Mouse (Mus musculus): ENCODE data around the gene Rilp. TPM values are rescaled to one million over a fixed set of nuclear protein-coding genes. Genes with fewer than 3 reads are reported as not detected.

Rilp gene
- polyA plus RNA-seq, 1 experiment from 2014 or later, result 0.27 TPM

DNA sequence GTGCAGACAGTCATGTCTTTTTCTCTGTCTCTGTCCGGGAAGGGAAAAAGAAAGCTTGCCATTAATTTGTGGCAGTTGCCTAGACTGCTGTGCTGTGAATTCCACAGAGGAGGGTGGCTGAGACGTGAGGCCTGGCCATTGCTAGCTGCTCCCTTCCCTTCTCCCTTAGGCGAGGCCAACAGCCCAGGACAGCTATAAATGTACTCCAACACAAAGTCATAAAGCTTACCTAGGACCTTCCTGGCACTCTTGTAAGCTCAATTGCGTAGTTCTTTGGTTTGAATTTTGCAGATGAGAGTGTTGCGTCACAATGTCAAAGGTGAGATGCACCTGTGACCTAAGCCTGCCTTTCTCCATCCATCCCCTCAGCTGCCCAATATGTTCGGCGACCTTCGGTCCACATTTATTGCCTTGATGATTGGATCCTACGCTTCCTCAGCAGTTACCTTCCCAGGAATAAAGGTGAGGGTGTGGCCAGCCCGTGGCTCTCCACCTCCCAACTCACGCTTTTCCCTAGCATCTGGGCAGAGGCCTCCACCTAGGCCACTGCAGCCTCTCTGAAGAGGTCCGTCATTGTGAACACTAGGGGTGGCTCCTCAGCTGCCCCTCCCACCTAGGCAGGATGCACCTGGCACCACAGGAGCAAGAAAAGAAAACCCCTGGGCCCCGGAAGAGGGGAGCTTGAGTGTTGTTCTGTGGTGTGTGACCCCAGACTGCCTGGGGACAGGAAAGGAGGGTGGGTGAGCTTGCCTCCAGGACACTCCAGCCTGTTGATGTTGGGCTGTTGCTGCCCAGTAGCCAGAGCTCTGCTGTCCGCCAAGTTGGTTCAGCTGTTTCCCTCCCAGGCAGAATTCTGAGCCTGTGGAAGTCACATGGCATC lies 50.9 kb downstream of the Rilp start:
- Histone ChIP-seq H3K9me3 (replicated peaks; ENCODE audit: control insufficient read depth, low read length) (no peaks in the 10 kb centered on the region), H3K27ac (replicated peaks; ENCODE audit: low read depth, low read length) (no peak overlapping the region), H3K4me3 (ENCODE audit: low read depth, low read length) (no peak overlapping the region), H3K4me2 (ENCODE audit: low read depth, low read length) (no peak overlapping the region), H3K27me3 (ENCODE audit: control insufficient read depth, insufficient read depth, low read length) (no peaks in the 10 kb centered on the region), H3K9ac (replicated peaks; ENCODE audit: low read length) (no peak overlapping the region), H3K36me3 (replicated peaks; ENCODE audit: control insufficient read depth, insufficient read depth, low read depth, low read length) (no peaks in the 10 kb centered on the region), H3K4me1 (ENCODE audit: control insufficient read depth, insufficient read depth, low read length) (no peaks in the 10 kb centered on the region)
- no peak for DNase-seq (ENCODE audit: low spot score)
- WGBS, result 75% methylated on average over 14 of the region's 14 CpGs
- no peak for ATAC-seq (replicated peaks; ENCODE audit: insufficient number of reproducible peaks, low FRiP score, low TSS enrichment, low read depth)

DNA sequence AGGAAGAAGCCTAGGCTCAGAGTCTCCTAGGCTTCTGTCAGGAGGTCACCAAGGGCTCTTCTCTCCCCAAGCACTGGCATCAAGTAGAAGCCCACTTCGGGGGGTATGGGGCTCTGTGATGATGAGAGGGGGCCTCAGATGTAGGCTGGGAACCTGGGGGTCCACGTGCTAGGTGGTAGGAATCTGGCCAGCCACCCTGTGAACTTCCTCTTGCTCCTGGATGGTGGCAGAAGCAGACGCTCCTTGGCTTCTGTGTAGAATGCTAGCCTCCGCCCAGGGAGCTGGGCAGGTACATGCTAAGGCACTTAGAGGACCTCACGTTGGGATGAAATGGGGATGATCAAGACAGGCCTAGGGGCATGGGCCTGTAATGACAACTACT lies 51.5 kb downstream of the Rilp start:
- 86% methylated on average over 5 of the region's 5 CpGs for WGBS
- Histone ChIP-seq H3K9ac (replicated peaks; ENCODE audit: low read length) (no peak overlapping the region), H3K36me3 (replicated peaks; ENCODE audit: control insufficient read depth, insufficient read depth, low read depth, low read length) (no peaks in the 10 kb centered on the region), H3K27me3 (ENCODE audit: control insufficient read depth, insufficient read depth, low read length) (no peaks in the 10 kb centered on the region), H3K4me1 (ENCODE audit: control insufficient read depth, insufficient read depth, low read length) (no peaks in the 10 kb centered on the region), H3K9me3 (replicated peaks; ENCODE audit: control insufficient read depth, low read length) (no peaks in the 10 kb centered on the region), H3K27ac (replicated peaks; ENCODE audit: low read depth, low read length) (no peak overlapping the region), H3K4me3 (ENCODE audit: low read depth, low read length) (no peak overlapping the region), H3K4me2 (ENCODE audit: low read depth, low read length) (no peak overlapping the region)
- DNase-seq (ENCODE audit: low spot score), result no peak
- no peak for ATAC-seq (replicated peaks; ENCODE audit: insufficient number of reproducible peaks, low FRiP score, low TSS enrichment, low read depth)

MicroRNAs within 50 kb of the gene (microRNA counts, 519-probe panel; counts per million panel counts)
- 4,743 counts per million, percentile 80 among the panel's probes with 10 or more counts for microRNA mmu-miR-22

Small RNA genes within 50 kb of the gene (microRNA-seq; reads per million reads assigned to microRNA genes)
- gene Mir22 (ENCODE audit: borderline number of aligned reads), result 3,936 reads per million, percentile 85 among the genes with 10 or more reads in this experiment
- not detected for gene Mir3971 (ENCODE audit: borderline number of aligned reads)

Other genes with a start within 250 kb of the Rilp start
- gene Rpa1, start 161.8 kb upstream of the Rilp start, polyA plus RNA-seq (2014; fragmentation: Nextera tagmentation; extraction: Ambion mirVana), result 138 and 150 TPM in 2 replicates
- 13.2 and 13.6 TPM in 2 replicates for gene Smyd4, start 161.7 kb upstream of the Rilp start, polyA plus RNA-seq (2014; fragmentation: Nextera tagmentation; extraction: Ambion mirVana)
- 193 and 206 TPM in 2 replicates for gene Serpinf1, start 87.4 kb upstream of the Rilp start, polyA plus RNA-seq (2014; fragmentation: Nextera tagmentation; extraction: Ambion mirVana)
- 0.34 TPM in 1 of 2 replicates, not detected in the other for gene Serpinf2, start 70.5 kb upstream of the Rilp start, polyA plus RNA-seq (2014; fragmentation: Nextera tagmentation; extraction: Ambion mirVana)
- 2.3 and 4.1 TPM in 2 replicates for gene Wdr81, start 55.4 kb upstream of the Rilp start, polyA plus RNA-seq (2014; fragmentation: Nextera tagmentation; extraction: Ambion mirVana)
- gene Tlcd2, start 48.4 kb upstream of the Rilp start, polyA plus RNA-seq (2014; fragmentation: Nextera tagmentation; extraction: Ambion mirVana), result 12.5 and 15.4 TPM in 2 replicates
- gene Prpf8, start 23.3 kb upstream of the Rilp start, polyA plus RNA-seq (2014; fragmentation: Nextera tagmentation; extraction: Ambion mirVana), result 102 and 103 TPM in 2 replicates
- 2.7 and 3.3 TPM in 2 replicates for gene Scarf1, start 3.4 kb downstream of the Rilp start, polyA plus RNA-seq (2014; fragmentation: Nextera tagmentation; extraction: Ambion mirVana)
- 2.6 and 3.2 TPM in 2 replicates for gene Slc43a2, start 21.6 kb downstream of the Rilp start, polyA plus RNA-seq (2014; fragmentation: Nextera tagmentation; extraction: Ambion mirVana)
- gene Pitpna, start 78.0 kb downstream of the Rilp start, polyA plus RNA-seq (2014; fragmentation: Nextera tagmentation; extraction: Ambion mirVana), result 83.0 and 84.2 TPM in 2 replicates
- 17.3 and 21.9 TPM in 2 replicates for gene Inpp5k, start 120.9 kb downstream of the Rilp start, polyA plus RNA-seq (2014; fragmentation: Nextera tagmentation; extraction: Ambion mirVana)
- gene Myo1c, start 140.4 kb downstream of the Rilp start, polyA plus RNA-seq (2014; fragmentation: Nextera tagmentation; extraction: Ambion mirVana), result 14.1 and 14.5 TPM in 2 replicates
- gene Crk, start 169.2 kb downstream of the Rilp start, polyA plus RNA-seq (2014; fragmentation: Nextera tagmentation; extraction: Ambion mirVana), result 118 and 119 TPM in 2 replicates
- 1,573 and 1,672 TPM in 2 replicates for gene Ywhae, start 222.8 kb downstream of the Rilp start, polyA plus RNA-seq (2014; fragmentation: Nextera tagmentation; extraction: Ambion mirVana)